Mouse (Mus musculus) C2C12 (cell line): ENCODE measurements around the gene Cks1b.

Experiments
- CTCF ChIP-seq: IDR thresholded peaks from one replicate; pipeline ENCODE4 v1.5.1; 2011; ENCODE audit not compliant: control insufficient read depth, insufficient read depth, insufficient read length
- FOSL1 ChIP-seq: IDR thresholded peaks from one replicate; pipeline ENCODE4 v1.8.0; 2011; ENCODE audit warnings: mild to moderate bottlenecking, low read length; ENCODE audit not compliant: poor library complexity, insufficient read depth, severe bottlenecking
- MAX ChIP-seq: IDR thresholded peaks from one replicate; pipeline ENCODE4 v1.6.1; 2011; ENCODE audit warnings: mild to moderate bottlenecking, control low read depth
- MYOG ChIP-seq: IDR thresholded peaks from one replicate; pipeline ENCODE4 v1.6.1; 2011; ENCODE audit not compliant: control insufficient read depth, insufficient read length; ENCODE audit errors: extremely low read depth

DNA sequence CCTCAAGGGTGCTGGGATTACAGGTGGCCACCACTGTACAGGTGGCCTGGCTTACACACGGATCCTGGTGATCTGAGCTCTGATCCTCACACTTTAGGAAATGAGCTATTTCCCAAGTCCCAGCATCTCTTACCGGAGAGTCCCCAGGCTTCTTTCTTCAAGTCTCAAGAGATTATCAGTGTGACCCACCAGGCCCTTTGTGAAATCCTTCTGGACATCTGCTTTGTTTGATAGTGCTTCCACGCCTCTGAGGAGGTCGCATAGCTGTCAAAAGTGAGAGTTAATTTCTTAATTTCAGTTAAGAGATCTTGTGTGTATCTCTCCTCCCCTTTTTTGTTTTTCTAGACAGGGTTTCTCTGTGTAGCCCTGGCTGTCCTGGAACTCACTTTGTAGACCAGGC, 7.7 kb upstream of the Cks1b start:
- no peak for TF ChIP-seq CTCF
- no peak for TF ChIP-seq MAX
- no peak for TF ChIP-seq FOSL1
- TF ChIP-seq MYOG: no peak
